Mouse (Mus musculus): ENCODE measurements around the gene Ung.

The Ung gene

DNA sequence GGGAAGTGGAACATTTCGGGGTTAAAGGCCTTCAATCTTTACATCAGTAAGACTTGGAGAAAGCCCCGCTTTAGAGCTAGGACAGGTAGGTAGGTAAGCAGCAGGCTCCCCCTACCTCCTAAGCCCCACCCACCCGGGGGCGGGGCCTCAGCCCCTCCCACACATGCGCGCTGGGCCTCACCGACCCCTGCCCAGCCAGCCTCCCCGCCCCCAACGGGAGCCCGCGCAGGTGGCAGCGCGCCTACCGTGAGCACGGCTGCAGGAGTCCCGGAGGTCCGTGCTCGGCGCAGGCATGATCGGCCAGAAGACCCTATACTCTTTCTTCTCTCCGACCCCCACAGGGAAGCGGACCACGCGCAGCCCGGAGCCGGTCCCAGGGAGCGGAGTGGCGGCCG is at the start of gene Ung:
Gene Ung, plus strand, starts transcription at position 176 of the 395 bp plus-strand sequence.
- ChIA-PET CTCF (interaction anchor here in 3 of 4 experiments (0.5 to 2.6 kb wide), 18 partner anchors 9 to 626 kb away, joined by 3 to 31 read pairs (median 4); partner anchors contain the start of gene Svop (in 1 of the 3)), POLR2A (interaction anchor here (0.5 to 11.0 kb wide), 58 partner anchors 8 to 903 kb away, joined by 3 to 242 read pairs (median 4); partner anchors contain the start of genes Acacb (in 2 of the 4), Coro1c (in 1 of the 4), Kctd10 (in 1 of the 4) and Mvk (in 1 of the 4))

DNA sequence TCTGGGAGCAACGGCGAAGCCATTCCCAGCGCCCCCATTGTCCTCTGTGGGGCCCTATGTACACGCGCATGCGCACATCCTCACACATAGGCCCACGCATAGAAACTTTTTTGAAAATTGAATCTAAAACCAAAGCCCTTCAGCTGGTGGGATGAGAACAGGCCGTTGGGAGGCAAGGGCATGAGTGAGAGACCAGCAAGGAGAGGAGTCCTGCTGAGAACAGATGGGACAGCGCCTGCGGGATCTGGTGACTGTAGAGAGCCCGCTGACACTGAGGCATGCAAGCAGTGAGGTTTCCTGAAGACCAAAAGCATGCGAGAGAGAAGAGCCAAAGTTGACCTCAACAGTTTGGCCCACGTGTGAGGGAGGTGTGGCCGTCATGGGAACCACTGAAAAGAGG is 44.7 kb upstream of the Ung start:
- CTCF ChIA-PET, result no interaction called here
- POLR2A ChIA-PET, result interaction anchor here in 2 of 4 experiments (0.6 to 1.1 kb wide), 6 partner anchors 26 to 214 kb away, joined by 3 to 7 read pairs (median 3); partner anchors contain the start of gene Ung (in 1 of the 2)

DNA sequence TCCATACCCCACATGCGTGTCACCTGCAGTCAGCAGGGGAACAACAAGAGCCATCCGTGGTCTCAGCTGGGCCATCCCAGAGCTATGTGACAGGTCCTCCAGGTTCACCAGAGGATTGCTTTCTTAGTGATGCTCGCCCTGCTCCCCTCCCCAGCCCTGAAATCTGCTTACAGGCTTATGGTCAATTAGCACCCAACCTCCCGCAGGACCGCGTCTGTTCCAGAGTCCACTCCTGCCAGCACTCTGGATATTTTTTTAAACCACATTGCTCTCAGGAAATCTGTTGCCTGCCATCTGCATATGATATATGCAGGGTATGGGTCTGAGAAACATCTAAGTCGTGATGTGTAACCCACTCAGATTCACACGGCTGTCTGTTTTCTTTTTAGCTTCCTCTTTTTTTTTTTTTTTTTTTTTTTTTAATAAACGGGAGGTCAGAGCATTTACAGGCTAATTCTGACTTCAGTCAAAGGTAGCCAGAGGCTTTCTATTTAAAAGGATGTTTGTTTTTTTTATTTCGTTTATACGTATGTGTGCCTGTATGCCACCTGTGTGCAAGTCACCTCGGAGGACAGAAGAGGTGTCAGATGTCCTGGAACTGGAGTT is 42.2 kb upstream of the Ung start:
- CTCF ChIA-PET, result interaction anchor here in 3 of 4 experiments (0.6 to 0.7 kb wide), 4 partner anchors 11 to 251 kb away, joined by 3 to 26 read pairs (median 4); no protein-coding TSS in a partner anchor
- POLR2A ChIA-PET, result interaction anchor here in 1 of 4 experiments (0.7 to 1.1 kb wide), 3 partner anchors 8 to 991 kb away, joined by 3 read pairs; no protein-coding TSS in a partner anchor

DNA sequence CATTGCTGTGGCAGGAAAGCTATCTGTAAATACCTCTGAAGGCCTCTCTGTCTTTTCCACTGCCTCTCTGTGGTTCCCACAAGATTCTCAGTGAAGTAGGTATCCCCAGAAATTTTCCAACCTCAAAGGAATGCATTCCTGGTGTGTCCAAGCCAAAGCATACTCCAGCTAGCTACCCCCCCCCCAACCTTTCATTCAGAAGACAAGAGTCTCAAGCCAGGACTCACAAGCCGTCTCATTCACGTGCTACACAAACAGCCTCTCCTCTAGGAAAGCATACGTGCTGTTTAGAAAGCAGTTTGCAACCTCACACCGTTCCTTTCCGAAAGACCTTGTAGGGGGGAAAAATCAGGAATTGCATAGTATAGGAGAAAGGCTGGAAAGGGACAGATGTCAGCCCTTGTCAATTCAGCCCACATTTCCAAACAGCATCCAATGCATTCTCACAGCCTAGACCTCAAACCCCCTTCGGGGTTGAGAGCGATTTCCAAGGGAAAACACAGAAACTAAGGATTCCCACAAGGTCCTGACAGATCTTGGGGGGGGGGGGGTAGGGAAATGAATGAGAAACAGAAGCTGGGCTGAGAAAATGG is 39.7 kb upstream of the Ung start:
- POLR2A ChIA-PET, result interaction anchor here (0.6 to 2.3 kb wide), 21 partner anchors 8 to 328 kb away, joined by 3 to 8 read pairs (median 3); partner anchors contain the start of genes Foxn4 (in 1 of the 4), Kctd10 (in 1 of the 4), Ube3b (in 1 of the 4) and Ung (in 1 of the 4)

DNA sequence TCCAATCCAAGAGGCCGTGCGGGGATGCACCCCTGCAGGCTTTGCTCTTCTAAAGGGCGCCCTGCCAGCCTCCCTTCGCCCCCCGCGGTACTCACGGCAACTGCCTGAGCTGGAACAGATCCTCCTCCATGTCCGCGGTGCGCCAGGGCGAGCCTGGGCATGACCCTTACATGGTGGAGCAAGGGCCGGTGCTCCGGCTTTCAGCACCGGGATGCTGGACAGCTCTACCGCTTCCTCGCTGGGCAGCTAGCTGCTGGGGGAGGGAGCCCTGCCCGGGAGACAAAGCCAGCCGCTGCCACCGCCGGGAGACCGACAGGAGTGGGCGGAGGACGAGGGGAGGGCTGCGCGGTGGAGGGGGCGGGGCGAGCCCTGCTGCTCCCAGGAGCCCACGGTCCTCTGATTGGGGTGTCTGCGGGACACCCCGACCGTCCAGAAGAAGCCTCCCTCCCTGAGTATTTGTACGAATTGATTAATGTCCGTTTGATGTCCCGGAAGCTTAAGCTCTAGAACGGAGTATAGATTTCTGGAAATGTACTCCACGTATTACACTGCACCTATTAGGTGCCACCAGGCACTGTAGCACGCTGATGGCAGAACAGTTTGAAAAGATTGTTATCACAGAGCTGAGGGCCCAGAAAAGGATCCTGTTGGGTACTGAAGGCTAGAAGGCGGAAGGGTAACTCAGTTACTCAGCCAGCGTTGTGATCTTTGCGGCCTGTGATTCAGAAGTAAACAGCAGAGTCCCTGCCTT is 39.0 kb upstream of the Ung start, which contains the start of gene Svop:
Gene Svop, minus strand, starts transcription at position 514 of the 751 bp plus-strand sequence.
- ChIA-PET POLR2A (interaction anchor here (0.6 to 2.3 kb wide), 26 partner anchors 9 to 328 kb away, joined by 3 to 8 read pairs (median 3); partner anchors contain the start of genes Alkbh2 (in 1 of the 4), Foxn4 (in 1 of the 4), Kctd10 (in 1 of the 4) and Ube3b (in 1 of the 4)), CTCF (interaction anchor here (0.6 to 1.5 kb wide), 9 partner anchors 9 to 1895 kb away, joined by 3 to 24 read pairs (median 4); partner anchors contain the start of genes Alkbh2 (in 1 of the 4) and Ung (in 1 of the 4))

More for the DNA sequence above, 39.7 kb upstream of the Ung start:
- CTCF ChIA-PET, result interaction anchor here in 3 of 4 experiments (0.6 to 1.5 kb wide), 7 partner anchors 37 to 207 kb away, joined by 3 to 7 read pairs (median 3); partner anchors contain the start of genes Alkbh2 (in 1 of the 3) and Ung (in 1 of the 3)

DNA sequence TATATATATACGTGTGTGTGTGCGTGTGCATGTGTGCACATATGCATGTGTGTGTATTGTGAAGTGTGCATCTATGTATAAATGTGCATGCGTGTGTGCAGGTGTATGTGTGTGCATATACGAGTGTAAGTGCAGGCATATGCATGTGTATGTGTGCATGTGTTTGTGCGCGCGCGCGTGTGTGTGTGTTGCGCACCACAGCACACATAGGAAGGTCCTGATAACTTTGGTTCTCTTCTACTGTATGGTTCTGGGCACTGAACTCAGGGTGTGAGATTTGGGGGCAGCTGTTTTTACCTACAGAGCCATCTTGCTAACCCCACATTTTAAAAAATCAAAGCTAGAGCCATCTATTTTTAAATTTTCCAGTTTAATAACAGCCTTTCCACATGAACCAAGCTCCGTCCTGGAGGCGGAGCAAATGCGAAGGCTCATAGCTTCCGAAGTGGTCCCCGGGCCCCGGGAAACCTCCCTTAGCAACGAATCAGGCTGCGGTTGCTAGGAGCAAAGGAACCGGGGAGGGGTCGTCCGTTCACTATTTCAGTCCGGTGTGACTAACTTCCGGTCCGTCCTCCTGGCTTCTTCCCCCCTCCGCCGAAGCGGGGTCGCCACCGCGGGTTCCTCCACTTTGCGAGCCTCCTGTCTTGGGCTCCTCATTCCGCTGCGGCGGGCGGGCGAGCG is 30.3 kb upstream of the Ung start:
- ChIA-PET CTCF (interaction anchor here (0.7 to 1.0 kb wide), 5 partner anchors 8 to 553 kb away, joined by 3 read pairs; partner anchors contain the start of gene Svop (in 1 of the 4)), POLR2A (interaction anchor here in 3 of 4 experiments (0.5 to 1.6 kb wide), 17 partner anchors 8 to 869 kb away, joined by 3 to 7 read pairs (median 3); partner anchors contain the start of genes Svop (in 3 of the 3), Alkbh2 (in 2 of the 3) and Ung (in 1 of the 3))

DNA sequence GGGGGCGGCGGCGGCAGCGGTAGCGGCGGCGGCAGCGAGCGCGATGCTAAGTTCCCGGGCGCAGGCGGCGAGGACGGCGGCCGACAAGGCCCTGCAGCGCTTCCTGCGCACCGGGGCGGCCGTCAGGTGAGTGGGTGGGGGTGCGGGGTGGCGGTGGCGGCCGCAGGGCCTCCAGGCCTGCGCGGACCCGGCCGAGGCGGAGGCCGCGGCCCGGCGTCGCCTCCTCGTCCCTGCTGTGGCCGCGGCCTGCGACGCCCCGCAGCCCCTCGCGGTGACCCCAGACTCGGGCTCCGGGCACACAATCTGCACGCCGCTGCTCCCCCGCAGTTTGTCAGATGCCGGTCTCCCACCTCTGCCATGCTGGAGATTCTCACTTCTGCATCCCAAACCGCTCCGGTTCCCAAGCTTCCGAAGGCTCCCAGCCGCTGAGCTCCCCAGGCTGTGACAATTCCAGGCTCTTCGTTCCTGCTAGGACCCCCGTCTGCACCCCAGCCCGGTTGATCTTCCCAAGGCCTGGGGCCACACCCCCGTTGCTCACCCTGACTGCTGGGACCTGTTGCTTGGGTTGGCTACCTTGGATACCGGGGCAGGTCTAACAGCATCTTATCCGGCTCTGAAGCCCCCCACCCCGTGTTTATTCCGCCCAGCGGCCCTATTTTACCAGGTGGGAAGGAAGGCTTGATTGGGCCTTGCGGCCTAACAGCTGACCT is 29.6 kb upstream of the Ung start:
- POLR2A ChIA-PET, result interaction anchor here in 3 of 4 experiments (0.5 to 1.6 kb wide), 18 partner anchors 9 to 267 kb away, joined by 3 to 7 read pairs (median 3); partner anchors contain the start of genes Svop (in 3 of the 3), Alkbh2 (in 2 of the 3) and Ung (in 1 of the 3)

DNA sequence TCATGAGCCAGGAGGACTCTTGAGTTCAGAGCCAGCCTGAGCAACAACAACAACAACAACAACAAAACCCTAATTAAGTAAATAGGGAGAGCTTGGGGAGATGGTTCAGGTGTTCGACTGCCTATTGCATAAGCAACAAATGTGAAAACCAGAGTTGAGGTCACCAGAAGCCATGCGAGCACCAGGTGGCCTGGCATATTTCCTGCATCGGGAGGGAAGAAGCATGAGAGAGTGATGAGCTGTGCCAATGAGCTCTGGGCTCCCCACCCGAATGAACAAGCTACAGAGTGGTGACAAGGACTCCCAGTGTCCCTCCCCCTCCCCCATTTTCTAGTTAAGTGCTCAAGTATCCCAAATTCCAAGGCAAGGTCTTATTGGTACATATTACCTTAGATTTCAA is 28.3 kb upstream of the Ung start:
- CTCF ChIA-PET, result interaction anchor here in 1 of 4 experiments (0.7 kb wide), 1 partner anchor 16 kb away, joined by 3 read pairs; no protein-coding TSS in a partner anchor

More for the DNA sequence above, 29.6 kb upstream of the Ung start:
- CTCF ChIA-PET, result interaction anchor here in 3 of 4 experiments (0.9 to 1.0 kb wide), 5 partner anchors 9 to 53 kb away, joined by 3 read pairs; partner anchors contain the start of gene Svop (in 1 of the 3)

DNA sequence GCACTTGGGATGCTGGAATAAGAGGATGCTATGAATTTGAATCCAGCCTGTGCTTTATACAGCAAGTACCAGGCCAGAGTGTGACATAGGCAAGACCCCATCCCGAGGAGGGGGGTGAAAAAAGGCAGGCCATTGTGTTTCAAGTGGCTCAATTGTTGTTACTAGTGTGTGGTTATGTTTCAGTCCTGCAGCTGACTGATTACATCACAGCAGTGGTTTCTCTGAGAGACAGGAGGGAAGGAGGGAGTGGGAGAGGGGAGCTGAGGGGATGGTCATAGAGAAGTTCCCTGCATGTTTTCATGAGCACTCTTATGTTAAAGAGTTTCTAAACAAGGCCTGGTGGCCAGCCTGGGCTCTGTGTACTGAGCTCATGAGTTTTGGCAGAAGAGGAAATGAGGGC is 27.4 kb upstream of the Ung start:
- ChIA-PET CTCF (no interaction called here), POLR2A (interaction anchor here in 1 of 4 experiments (1.0 to 1.6 kb wide), 2 partner anchors 22 to 598 kb away, joined by 3 to 6 read pairs; no protein-coding TSS in a partner anchor)

More for the DNA sequence above, 28.3 kb upstream of the Ung start:
- POLR2A ChIA-PET, result interaction anchor here in 1 of 4 experiments (1.0 to 1.6 kb wide), 2 partner anchors 23 to 597 kb away, joined by 3 to 6 read pairs; no protein-coding TSS in a partner anchor

DNA sequence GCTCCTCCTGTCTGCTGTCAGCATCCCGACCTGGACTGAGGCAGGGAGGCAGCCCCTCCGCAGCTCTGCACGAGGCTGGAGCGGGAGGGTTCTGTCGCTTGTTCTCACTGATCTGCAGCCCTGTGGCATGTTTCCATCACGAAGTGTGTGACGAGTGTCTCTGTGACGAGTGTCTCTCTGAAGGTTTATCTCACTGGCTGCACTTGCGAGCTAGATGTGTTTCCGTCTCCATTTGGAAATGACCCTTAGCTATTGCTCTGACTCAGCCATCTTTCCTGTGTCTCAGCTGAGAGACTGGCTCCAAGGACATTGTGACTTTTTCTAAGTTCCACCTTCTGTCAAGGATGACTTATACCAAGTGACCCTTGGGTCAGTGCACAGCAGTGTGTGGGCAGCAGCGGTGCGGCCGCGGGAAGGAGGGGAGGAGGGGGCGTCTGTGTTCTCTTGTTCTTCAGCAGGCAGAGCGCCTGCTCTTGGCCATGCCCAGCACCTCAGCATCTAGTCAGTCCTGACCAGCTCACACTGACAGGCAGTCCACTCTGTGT is 23.7 kb upstream of the Ung start:
- CTCF ChIA-PET, result interaction anchor here in 2 of 4 experiments (0.6 to 1.2 kb wide), 3 partner anchors 147 to 356 kb away, joined by 3 to 7 read pairs (median 3); no protein-coding TSS in a partner anchor
- POLR2A ChIA-PET, result interaction anchor here in 2 of 4 experiments (0.6 to 1.2 kb wide), 5 partner anchors 10 to 360 kb away, joined by 3 to 5 read pairs (median 4); no protein-coding TSS in a partner anchor

DNA sequence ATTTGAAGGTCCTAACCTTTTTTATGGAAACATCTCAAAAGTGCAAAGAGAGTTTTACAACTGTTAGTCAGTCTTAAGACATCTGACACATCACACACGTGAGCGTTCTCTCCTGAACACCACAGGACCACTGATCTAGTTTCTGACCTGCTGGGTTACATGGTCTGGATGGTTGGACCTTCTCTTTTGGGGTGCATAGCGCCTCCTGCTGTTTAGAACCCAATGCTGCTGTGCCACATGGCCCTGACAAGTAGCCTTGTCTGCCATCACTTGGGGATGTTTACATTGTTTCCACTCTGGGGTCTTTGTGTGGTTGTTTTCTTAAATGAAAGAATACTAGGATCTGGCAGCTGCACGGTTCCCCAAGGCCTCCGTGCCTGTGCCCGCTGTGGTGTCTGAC is 16.9 kb upstream of the Ung start:
- ChIA-PET POLR2A (interaction anchor here in 2 of 4 experiments (0.7 to 1.0 kb wide), 2 partner anchors 17 to 18 kb away, joined by 3 to 6 read pairs; no protein-coding TSS in a partner anchor), CTCF (interaction anchor here in 1 of 4 experiments (0.7 kb wide), 1 partner anchor 18 kb away, joined by 3 read pairs; no protein-coding TSS in a partner anchor)

DNA sequence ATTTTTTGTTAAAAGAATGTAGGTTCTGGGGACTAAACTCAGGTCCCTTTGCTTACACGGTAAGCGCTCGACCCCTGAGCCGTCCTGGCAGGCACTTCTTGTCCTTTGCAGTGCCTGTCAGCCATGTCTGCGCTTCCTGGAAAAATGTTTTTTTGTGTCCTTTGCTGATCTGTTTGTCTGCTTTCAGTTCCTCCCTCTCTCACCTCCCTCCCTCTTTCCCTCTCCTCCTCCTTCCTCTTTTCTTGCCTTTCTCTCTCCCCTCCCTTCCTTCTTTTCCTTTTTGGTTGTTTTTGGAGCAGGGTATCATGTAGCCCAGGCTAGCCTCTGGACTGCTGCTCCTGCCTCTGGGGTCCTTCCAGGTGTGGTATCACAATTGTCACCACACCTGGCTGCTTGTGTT is 15.2 kb upstream of the Ung start:
- ChIA-PET POLR2A (no interaction called here), CTCF (no interaction called here)

DNA sequence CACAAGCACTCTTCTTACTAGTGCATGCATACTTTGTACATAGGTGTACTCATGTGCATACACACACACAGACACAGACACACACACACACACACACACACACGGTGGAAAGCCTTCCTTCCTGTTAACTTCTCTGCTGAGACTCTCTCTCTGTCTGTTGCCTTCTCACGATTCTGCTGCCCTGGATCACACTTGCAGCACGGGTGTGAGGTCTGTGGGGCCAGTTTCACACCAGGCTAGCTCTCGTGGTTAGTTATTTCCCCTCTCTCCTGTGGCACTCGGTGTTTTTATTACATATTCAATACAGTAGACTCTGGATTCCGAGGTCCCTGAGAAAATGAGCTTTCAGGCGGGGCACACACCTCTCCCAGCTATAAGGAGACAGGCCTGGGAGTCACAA is 13.6 kb upstream of the Ung start:
- ChIA-PET CTCF (interaction anchor here in 1 of 4 experiments (1.4 kb wide), 1 partner anchor 14 kb away, joined by 3 read pairs; no protein-coding TSS in a partner anchor), POLR2A (interaction anchor here in 3 of 4 experiments (0.6 to 1.5 kb wide), 12 partner anchors 8 to 25 kb away, joined by 3 to 6 read pairs (median 3); partner anchors contain the start of genes Svop (in 2 of the 3) and Alkbh2 (in 1 of the 3))

DNA sequence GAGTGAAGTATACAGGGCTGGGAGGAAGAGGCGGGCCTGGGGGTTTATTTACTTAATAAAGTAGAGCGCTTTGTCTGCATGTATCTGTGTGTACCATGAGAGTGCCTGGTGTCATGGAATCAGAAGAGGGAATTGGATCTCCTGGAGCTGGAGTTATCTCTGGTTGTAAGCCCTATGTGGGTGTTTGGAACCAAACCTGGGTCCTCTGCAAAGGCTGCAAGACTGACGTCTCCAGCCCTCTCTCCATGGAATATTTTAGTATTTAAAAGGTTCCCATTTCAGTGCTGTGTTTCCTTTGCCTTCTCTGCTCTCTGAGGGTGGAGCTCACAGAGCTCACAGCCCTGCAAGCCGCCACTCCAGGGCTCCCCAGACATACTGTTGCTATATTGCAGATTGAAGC is 10.4 kb upstream of the Ung start:
- CTCF ChIA-PET, result interaction anchor here in 2 of 4 experiments (0.5 to 1.3 kb wide), 4 partner anchors 11 to 347 kb away, joined by 3 to 12 read pairs (median 4); partner anchors contain the start of genes Iscu (in 1 of the 2), Kctd10 (in 1 of the 2), Sart3 (in 1 of the 2) and Ube3b (in 1 of the 2)
- POLR2A ChIA-PET, result interaction anchor here in 3 of 4 experiments (0.5 to 2.7 kb wide), 13 partner anchors 8 to 70 kb away, joined by 3 to 15 read pairs (median 6); partner anchors contain the start of genes Alkbh2 (in 2 of the 3) and Ung (in 2 of the 3)

DNA sequence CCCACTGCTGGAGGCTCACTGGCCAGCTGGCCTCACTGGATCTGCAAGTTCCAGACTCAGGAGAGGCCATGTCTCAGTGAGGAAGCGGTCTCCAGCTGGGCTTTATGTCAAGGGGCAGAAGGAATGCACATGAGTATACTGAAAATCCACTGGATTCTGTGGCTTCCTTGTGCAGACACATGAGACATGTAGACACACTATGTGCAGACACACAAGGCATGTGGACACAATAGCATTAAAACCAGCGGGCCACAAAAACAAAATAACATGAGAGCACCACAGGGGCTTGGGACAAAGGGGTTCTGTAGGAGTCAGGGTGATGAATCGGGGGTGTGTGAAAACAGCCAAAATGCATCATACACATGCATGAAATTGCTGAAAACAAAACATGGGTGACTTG is 4.2 kb upstream of the Ung start:
- ChIA-PET CTCF (interaction anchor here in 1 of 4 experiments (0.9 kb wide), 1 partner anchor 27 kb away, joined by 16 read pairs; no protein-coding TSS in a partner anchor), POLR2A (interaction anchor here in 1 of 4 experiments (0.8 to 11.0 kb wide), 4 partner anchors 20 to 80 kb away, joined by 3 to 242 read pairs (median 6); partner anchors contain the start of gene Acacb)

All from embryonic stem cell, embryonic (primary cell).